Mouse (Mus musculus): ENCODE data around the gene Gna13. TPM values are rescaled to one million over a fixed set of nuclear protein-coding genes. Genes with fewer than 3 reads are reported as not detected.
A peak's percentile ranks its signal among the peaks of the same experiment; 100 is the strongest.
"Not testable (repeated sequence)": the region's sequence is repeated elsewhere in the genome, so short reads cannot be mapped to it uniquely, and the experiment has no call there.

The Gna13 gene
- polyA plus RNA-seq, 1 experiment from 2014 or later, result 21.7 TPM

DNA sequence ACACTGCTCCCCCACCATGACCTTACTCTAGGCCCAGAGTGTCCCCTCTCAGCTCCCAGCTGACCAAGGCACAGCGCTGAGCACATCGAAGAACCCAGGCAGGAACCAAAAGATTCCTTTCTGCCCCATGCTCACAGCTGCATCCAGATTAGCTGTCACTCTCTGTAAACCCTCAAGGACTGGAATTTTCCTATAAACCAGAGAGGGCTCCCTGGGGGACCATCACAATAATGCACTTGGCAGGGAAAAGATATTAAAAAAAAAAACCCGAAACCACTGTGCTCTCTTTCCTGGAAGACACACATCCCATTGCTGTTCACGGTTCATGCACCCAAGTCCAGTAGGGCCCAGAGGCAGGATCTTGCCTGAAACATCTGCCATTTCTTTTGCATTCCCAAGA, 33.3 kb upstream of the Gna13 start:
- no peaks in the 10 kb centered on the region for H3K9me3 ChIP-seq (ENCODE audit: control insufficient read depth, low read length)
- DNase-seq (no peak), ATAC-seq (ENCODE audit: low FRiP score, low TSS enrichment) (no peak)
- WGBS, result 70% methylated on average over 4 of the region's 4 CpGs
- no peak overlapping the region for H3K9ac ChIP-seq (replicated peaks; ENCODE audit: low read length)
- no peaks in the 10 kb centered on the region for H3K36me3 ChIP-seq (ENCODE audit: control insufficient read depth, insufficient read depth, low read length)
- H3K4me2 ChIP-seq (ENCODE audit: low read length), result no peak overlapping the region
- no peak overlapping the region for H3K27ac ChIP-seq (replicated peaks; ENCODE audit: low read depth, low read length)
- H3K4me1 ChIP-seq (ENCODE audit: control insufficient read depth, insufficient read depth, low read length), result peaks cover 5% of the 10 kb centered on the region; the same call in 1 of the 2 replicates
- H3K27me3 ChIP-seq (ENCODE audit: control insufficient read depth, insufficient read depth, low read length), result no peaks in the 10 kb centered on the region
- H3K4me3 ChIP-seq (replicated peaks; ENCODE audit: low read depth, low read length), result no peak overlapping the region

- DNase-seq, result no peak
- H3K9me3 ChIP-seq (ENCODE audit: control insufficient read depth, low read length), result no peaks in the 10 kb centered on the region
- peak overlapping the region; percentile 44 for H3K4me2 ChIP-seq (ENCODE audit: low read length)
- H3K4me1 ChIP-seq (ENCODE audit: control insufficient read depth, insufficient read depth, low read length), result peaks cover 5% of the 10 kb centered on the region; the same call in 1 of the 2 replicates
- no peak overlapping the region for H3K27ac ChIP-seq (replicated peaks; ENCODE audit: low read depth, low read length)
- H3K36me3 ChIP-seq (ENCODE audit: control insufficient read depth, insufficient read depth, low read length), result no peaks in the 10 kb centered on the region
- no peak overlapping the region for H3K4me3 ChIP-seq (replicated peaks; ENCODE audit: low read depth, low read length)
- H3K9ac ChIP-seq (replicated peaks; ENCODE audit: low read length), result no peak overlapping the region
- H3K27me3 ChIP-seq (ENCODE audit: control insufficient read depth, insufficient read depth, low read length), result no peaks in the 10 kb centered on the region
- WGBS, result 35% methylated on average over 17 of the region's 17 CpGs
- peak; percentile 27; the same call in 1 of the 2 replicates for ATAC-seq (ENCODE audit: low FRiP score, low TSS enrichment)
These were observed 31.8 kb upstream of the Gna13 start for GRCm38 (mm10) chr11:109330706-109331393.

DNA sequence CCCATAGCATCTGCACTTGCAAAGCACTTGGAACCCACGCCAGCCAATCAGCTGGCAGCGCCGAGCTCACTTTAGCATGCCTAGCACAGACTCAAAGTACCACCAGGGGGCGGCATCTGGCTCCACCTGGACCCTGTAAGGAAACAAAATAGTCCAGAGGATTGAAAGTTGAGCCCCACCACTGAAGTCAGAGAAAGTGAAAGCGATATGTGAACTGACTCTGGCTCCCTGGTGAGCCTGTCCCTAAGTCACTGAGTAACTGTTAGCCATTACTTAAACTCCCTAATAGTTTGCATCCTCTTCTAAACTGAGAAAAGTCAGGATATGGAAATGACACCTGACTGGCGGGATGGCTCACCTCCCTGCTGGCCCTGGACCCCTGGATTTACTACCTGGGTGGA, 31.2 kb upstream of the Gna13 start:
- no peaks in the 10 kb centered on the region for H3K9me3 ChIP-seq (ENCODE audit: control insufficient read depth, low read length)
- no peak overlapping the region for H3K27ac ChIP-seq (replicated peaks; ENCODE audit: low read depth, low read length)
- 8% methylated on average over 6 of the region's 6 CpGs for WGBS
- DNase-seq (peak; percentile 94), ATAC-seq (ENCODE audit: low FRiP score, low TSS enrichment) (peak; percentile 90)
- no peaks in the 10 kb centered on the region for H3K27me3 ChIP-seq (ENCODE audit: control insufficient read depth, insufficient read depth, low read length)
- H3K4me1 ChIP-seq (ENCODE audit: control insufficient read depth, insufficient read depth, low read length), result peaks cover 5% of the 10 kb centered on the region; the same call in 1 of the 2 replicates
- no peak overlapping the region for H3K4me3 ChIP-seq (replicated peaks; ENCODE audit: low read depth, low read length)
- H3K36me3 ChIP-seq (ENCODE audit: control insufficient read depth, insufficient read depth, low read length), result no peaks in the 10 kb centered on the region
- no peak overlapping the region for H3K9ac ChIP-seq (replicated peaks; ENCODE audit: low read length)
- peak overlapping the region; percentile 44 for H3K4me2 ChIP-seq (ENCODE audit: low read length)

GRCm38 (mm10) chr11:109332722-109333121, 29.9 kb upstream of the Gna13 start:
- Histone ChIP-seq H3K27ac (replicated peaks; ENCODE audit: low read depth, low read length) (no peak overlapping the region), H3K9me3 (ENCODE audit: control insufficient read depth, low read length) (no peaks in the 10 kb centered on the region), H3K36me3 (ENCODE audit: control insufficient read depth, insufficient read depth, low read length) (no peaks in the 10 kb centered on the region), H3K4me1 (ENCODE audit: control insufficient read depth, insufficient read depth, low read length) (peaks cover 5% of the 10 kb centered on the region; the same call in 1 of the 2 replicates), H3K9ac (replicated peaks; ENCODE audit: low read length) (no peak overlapping the region), H3K4me3 (replicated peaks; ENCODE audit: low read depth, low read length) (no peak overlapping the region), H3K4me2 (ENCODE audit: low read length) (no peak overlapping the region), H3K27me3 (ENCODE audit: control insufficient read depth, insufficient read depth, low read length) (no peaks in the 10 kb centered on the region)
- ATAC-seq (ENCODE audit: low FRiP score, low TSS enrichment) (no peak), DNase-seq (no peak)
- WGBS, result 84% methylated on average over 6 of the region's 6 CpGs

GRCm38 (mm10) chr11:109334773-109335172, 27.9 kb upstream of the Gna13 start:
- H3K9me3 ChIP-seq (ENCODE audit: control insufficient read depth, low read length), result no peaks in the 10 kb centered on the region
- ATAC-seq (ENCODE audit: low FRiP score, low TSS enrichment), result no peak
- no peak overlapping the region for H3K4me2 ChIP-seq (ENCODE audit: low read length)
- H3K4me1 ChIP-seq (ENCODE audit: control insufficient read depth, insufficient read depth, low read length), result peaks cover 5% of the 10 kb centered on the region; the same call in 1 of the 2 replicates
- no peak overlapping the region for H3K9ac ChIP-seq (replicated peaks; ENCODE audit: low read length)
- no peak overlapping the region for H3K4me3 ChIP-seq (replicated peaks; ENCODE audit: low read depth, low read length)
- no peaks in the 10 kb centered on the region for H3K27me3 ChIP-seq (ENCODE audit: control insufficient read depth, insufficient read depth, low read length)
- H3K27ac ChIP-seq (replicated peaks; ENCODE audit: low read depth, low read length), result no peak overlapping the region
- no peaks in the 10 kb centered on the region for H3K36me3 ChIP-seq (ENCODE audit: control insufficient read depth, insufficient read depth, low read length)
- no peak for DNase-seq
- 94% methylated on average over 4 of the region's 4 CpGs for WGBS

DNA sequence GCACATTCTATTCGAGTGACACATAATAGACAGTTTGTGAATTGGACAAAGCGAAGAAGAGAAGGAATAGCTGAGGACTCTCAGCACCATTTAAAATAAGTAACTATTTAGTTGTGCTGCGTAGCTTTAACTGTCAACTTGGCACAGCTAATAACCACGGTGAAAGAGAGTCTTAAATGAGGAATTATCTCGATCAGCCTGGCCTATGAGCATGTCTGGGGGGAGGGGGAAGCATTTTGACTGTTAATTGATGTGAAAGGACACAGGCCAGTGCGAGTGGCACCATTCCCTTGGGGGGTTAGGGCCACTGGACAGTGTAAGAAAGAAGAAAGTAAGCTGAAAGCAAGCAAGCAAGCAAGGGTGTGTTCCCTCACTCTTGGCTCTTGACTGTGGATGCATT, 26.7 kb upstream of the Gna13 start:
- H3K36me3 ChIP-seq (ENCODE audit: control insufficient read depth, insufficient read depth, low read length), result no peaks in the 10 kb centered on the region
- H3K4me3 ChIP-seq (replicated peaks; ENCODE audit: low read depth, low read length), result no peak overlapping the region
- no peak overlapping the region for H3K4me2 ChIP-seq (ENCODE audit: low read length)
- H3K9me3 ChIP-seq (ENCODE audit: control insufficient read depth, low read length), result no peaks in the 10 kb centered on the region
- H3K4me1 ChIP-seq (ENCODE audit: control insufficient read depth, insufficient read depth, low read length), result peaks cover 3% of the 10 kb centered on the region; the same call in 1 of the 2 replicates
- H3K9ac ChIP-seq (replicated peaks; ENCODE audit: low read length), result no peak overlapping the region
- H3K27ac ChIP-seq (replicated peaks; ENCODE audit: low read depth, low read length), result no peak overlapping the region
- no peak for DNase-seq
- no peaks in the 10 kb centered on the region for H3K27me3 ChIP-seq (ENCODE audit: control insufficient read depth, insufficient read depth, low read length)
- 61% methylated on average over 6 of the region's 6 CpGs for WGBS
- ATAC-seq (ENCODE audit: low FRiP score, low TSS enrichment), result no peak

DNA sequence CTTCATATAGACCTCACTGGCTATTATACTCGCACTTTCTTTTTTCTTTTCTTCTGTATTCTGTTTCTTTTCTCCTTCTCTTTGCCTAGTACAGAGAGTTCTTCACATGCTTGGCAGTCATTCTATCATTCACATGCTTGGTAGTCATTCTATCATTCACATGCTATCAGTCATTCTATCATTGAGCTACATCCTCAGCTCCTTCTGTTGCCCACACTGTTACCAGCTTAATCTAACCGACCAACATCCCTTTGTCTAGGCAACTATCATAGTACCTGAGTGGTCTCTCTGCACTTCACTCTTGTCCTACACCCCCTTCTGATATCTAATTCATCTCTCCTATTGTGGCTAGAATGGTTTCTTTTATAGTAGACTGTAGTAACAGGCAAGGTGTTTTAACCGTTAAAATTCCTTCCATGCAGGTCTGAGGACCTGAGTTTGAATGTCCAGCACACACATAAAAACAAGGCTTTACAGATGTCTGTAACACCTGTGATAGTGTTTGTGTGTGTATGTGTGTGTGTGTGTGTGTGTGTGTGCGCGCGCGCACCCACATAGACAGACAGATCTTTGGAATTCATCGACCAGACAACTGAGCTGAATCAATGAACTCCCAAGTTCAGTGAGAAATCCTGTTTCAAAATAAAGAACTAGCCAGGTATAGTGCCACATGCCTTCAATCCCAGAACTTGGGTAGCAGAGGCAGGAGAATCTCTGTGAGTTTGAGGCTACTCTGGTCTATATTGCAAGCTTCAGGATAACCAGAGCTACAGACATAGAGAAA, 23.3 kb upstream of the Gna13 start:
- WGBS, result 92% methylated on average over 8 of the region's 8 CpGs
- ATAC-seq (ENCODE audit: low FRiP score, low TSS enrichment), result no peak
- Histone ChIP-seq H3K4me2 (ENCODE audit: low read length) (no peak overlapping the region), H3K4me1 (ENCODE audit: control insufficient read depth, insufficient read depth, low read length) (no peaks in the 10 kb centered on the region), H3K27ac (replicated peaks; ENCODE audit: low read depth, low read length) (no peak overlapping the region), H3K27me3 (ENCODE audit: control insufficient read depth, insufficient read depth, low read length) (no peaks in the 10 kb centered on the region), H3K4me3 (replicated peaks; ENCODE audit: low read depth, low read length) (no peak overlapping the region), H3K36me3 (ENCODE audit: control insufficient read depth, insufficient read depth, low read length) (no peaks in the 10 kb centered on the region), H3K9ac (replicated peaks; ENCODE audit: low read length) (no peak overlapping the region), H3K9me3 (ENCODE audit: control insufficient read depth, low read length) (no peaks in the 10 kb centered on the region)
- DNase-seq, result no peak

DNA sequence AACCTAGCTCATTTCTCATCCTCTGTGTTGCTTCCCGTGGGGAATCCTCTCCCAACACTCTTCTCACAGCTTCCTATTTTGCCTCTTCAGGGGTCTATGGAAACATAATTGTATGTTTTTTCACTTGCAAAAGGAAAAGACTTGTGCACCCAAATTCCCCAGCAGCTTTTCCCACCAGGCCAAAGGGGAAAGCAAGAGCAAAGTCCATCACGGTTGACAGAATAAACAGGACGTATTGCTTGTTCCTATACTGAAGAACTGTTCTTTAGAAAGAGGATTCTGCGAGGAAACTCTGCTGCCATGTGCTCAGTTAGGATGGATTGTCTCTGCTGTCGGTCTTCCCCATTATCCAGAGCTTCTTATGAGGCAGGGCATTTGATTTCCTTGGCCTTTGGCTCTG, 22.1 kb upstream of the Gna13 start:
- H3K4me2 ChIP-seq (ENCODE audit: low read length), result no peak overlapping the region
- H3K9me3 ChIP-seq (ENCODE audit: control insufficient read depth, low read length), result no peaks in the 10 kb centered on the region
- H3K4me3 ChIP-seq (replicated peaks; ENCODE audit: low read depth, low read length), result no peak overlapping the region
- no peak overlapping the region for H3K27ac ChIP-seq (replicated peaks; ENCODE audit: low read depth, low read length)
- H3K36me3 ChIP-seq (ENCODE audit: control insufficient read depth, insufficient read depth, low read length), result no peaks in the 10 kb centered on the region
- no peaks in the 10 kb centered on the region for H3K4me1 ChIP-seq (ENCODE audit: control insufficient read depth, insufficient read depth, low read length)
- H3K9ac ChIP-seq (replicated peaks; ENCODE audit: low read length), result no peak overlapping the region
- H3K27me3 ChIP-seq (ENCODE audit: control insufficient read depth, insufficient read depth, low read length), result no peaks in the 10 kb centered on the region
- no peak for DNase-seq
- no peak for ATAC-seq (ENCODE audit: low FRiP score, low TSS enrichment)
- 84% methylated on average over 5 of the region's 5 CpGs for WGBS

GRCm38 (mm10) chr11:109342666-109343065, 20.0 kb upstream of the Gna13 start:
- H3K4me3 ChIP-seq (replicated peaks; ENCODE audit: low read depth, low read length); ATAC-seq (ENCODE audit: low FRiP score, low TSS enrichment); H3K9me3 ChIP-seq (ENCODE audit: control insufficient read depth, low read length); H3K36me3 ChIP-seq (ENCODE audit: control insufficient read depth, insufficient read depth, low read length); H3K4me2 ChIP-seq (ENCODE audit: low read length); H3K4me1 ChIP-seq (ENCODE audit: control insufficient read depth, insufficient read depth, low read length); H3K27me3 ChIP-seq (ENCODE audit: control insufficient read depth, insufficient read depth, low read length); H3K9ac ChIP-seq (replicated peaks; ENCODE audit: low read length); H3K27ac ChIP-seq (replicated peaks; ENCODE audit: low read depth, low read length); DNase-seq: not testable (repeated sequence)
- 85% methylated on average over 4 of the region's 4 CpGs for WGBS

All from midbrain, embryonic 14.5 days (tissue).